Mouse (Mus musculus): ENCODE results near the gene Gripap1. TPM values are rescaled to one million over a fixed set of nuclear protein-coding genes. Genes with fewer than 3 reads are reported as not detected.
"Not testable (repeated sequence)": the region's sequence is repeated elsewhere in the genome, so short reads cannot be mapped to it uniquely, and the experiment has no call there.

Gripap1 gene
- polyA plus RNA-seq, 1 experiment from 2014 or later = 78.8 TPM

GRCm38 (mm10) chrX:7793361-7793760, 3.8 kb downstream of the Gripap1 start:
- Histone ChIP-seq H3K4me2 (no peak overlapping the region), H3K27ac (no peak overlapping the region), H3K4me1 (peaks cover 9% of the 10 kb centered on the region), H3K4me3 (no peak overlapping the region), H3K9ac (no peak overlapping the region), H3K27me3 (replicated peaks) (no peaks in the 10 kb centered on the region), H3K36me3 (replicated peaks) (no peaks in the 10 kb centered on the region), H3K9me3 (no peaks in the 10 kb centered on the region)
- ATAC-seq (replicated peaks) = no peak
- WGBS = 56% methylated on average over 3 of the region's 3 CpGs

GRCm38 (mm10) chrX:7795016-7795415, 5.5 kb downstream of the Gripap1 start:
- Histone ChIP-seq H3K36me3 (replicated peaks) (no peaks in the 10 kb centered on the region; the same call in 1 of the 2 replicates), H3K4me2 (no peak overlapping the region), H3K9ac (no peak overlapping the region), H3K4me3 (no peak overlapping the region), H3K4me1 (peaks cover 9% of the 10 kb centered on the region), H3K27ac (no peak overlapping the region), H3K9me3 (no peaks in the 10 kb centered on the region), H3K27me3 (replicated peaks) (no peaks in the 10 kb centered on the region)
- WGBS = 38% methylated on average over 7 of the region's 7 CpGs
- no peak for ATAC-seq (replicated peaks)

DNA sequence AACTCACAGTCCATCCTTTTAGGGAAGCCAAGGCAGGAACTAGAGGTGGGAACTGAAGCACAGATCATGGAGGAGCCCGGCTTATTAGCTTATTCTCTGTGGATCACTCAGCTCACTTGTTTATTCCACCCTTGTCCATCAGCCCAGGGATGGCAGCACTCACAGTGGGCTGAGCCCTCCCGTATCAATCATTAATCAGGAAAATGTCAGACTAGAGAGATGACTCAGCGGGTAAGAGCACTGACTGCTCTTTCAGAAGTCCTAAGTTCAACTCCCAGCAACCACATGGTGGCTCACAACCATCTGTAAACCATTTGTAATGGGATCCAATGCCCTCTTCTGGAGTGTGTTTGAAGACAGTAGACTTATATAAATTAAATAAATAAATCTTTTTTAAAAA, 7.8 kb downstream of the Gripap1 start:
- no peak for ATAC-seq (replicated peaks)
- no peaks in the 10 kb centered on the region for H3K9me3 ChIP-seq
- WGBS = 87% methylated on average over 3 of the region's 3 CpGs
- H3K27me3 ChIP-seq (replicated peaks) = no peaks in the 10 kb centered on the region
- H3K9ac ChIP-seq = no peak overlapping the region
- no peaks in the 10 kb centered on the region for H3K4me1 ChIP-seq
- no peak overlapping the region for H3K27ac ChIP-seq
- H3K4me3 ChIP-seq = no peak overlapping the region
- H3K4me2 ChIP-seq = no peak overlapping the region
- no peaks in the 10 kb centered on the region; the same call in 1 of the 2 replicates for H3K36me3 ChIP-seq (replicated peaks)

GRCm38 (mm10) chrX:7802157-7802556, 12.6 kb downstream of the Gripap1 start:
- not testable (repeated sequence) for H3K4me3 ChIP-seq; H3K27me3 ChIP-seq (replicated peaks); H3K9me3 ChIP-seq; H3K36me3 ChIP-seq (replicated peaks); ATAC-seq (replicated peaks); H3K9ac ChIP-seq; H3K4me1 ChIP-seq; H3K4me2 ChIP-seq; H3K27ac ChIP-seq
- WGBS = 93% methylated on average over 2 of the region's 2 CpGs

DNA sequence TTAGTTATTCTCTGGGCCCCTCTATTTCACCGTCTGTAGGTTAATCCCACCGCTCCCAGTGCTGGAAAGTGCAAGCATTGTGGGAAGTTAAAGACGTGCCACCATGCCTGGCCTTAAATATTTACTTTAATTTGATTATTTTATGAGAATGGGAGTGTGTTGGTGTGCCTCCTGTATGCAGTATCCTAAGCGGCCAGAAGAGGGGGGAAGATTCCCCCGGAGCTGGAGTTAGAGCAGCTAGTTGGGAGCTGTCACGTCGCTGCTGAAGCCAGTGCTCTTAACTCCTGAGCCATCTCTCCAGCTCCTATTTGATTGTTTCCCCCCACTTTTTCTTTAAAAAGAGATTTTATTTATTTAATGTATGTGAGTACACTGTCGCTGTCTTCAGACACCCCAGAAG, 25.5 kb downstream of the Gripap1 start:
- not testable (repeated sequence) for H3K9me3 ChIP-seq; H3K9ac ChIP-seq; H3K4me3 ChIP-seq; ATAC-seq (replicated peaks); H3K27me3 ChIP-seq (replicated peaks); H3K4me1 ChIP-seq; H3K27ac ChIP-seq; H3K36me3 ChIP-seq (replicated peaks); H3K4me2 ChIP-seq
- WGBS = 55% methylated on average over 8 of the region's 8 CpGs

GRCm38 (mm10) chrX:7821865-7822779, 32.6 kb downstream of the Gripap1 start, which contains the start of gene Kcnd1:
TSS of gene Kcnd1 (plus strand) at chrX:7822289.
- 23% methylated on average over 22 of the region's 24 CpGs for WGBS
- Histone ChIP-seq H3K27ac (no peak within 1 kb of the TSS), H3K36me3 (replicated peaks) (no peaks in the 10 kb centered on the region; the same call in 1 of the 2 replicates), H3K4me2 (peak within 1 kb of the TSS; percentile 58), H3K27me3 (replicated peaks) (no peaks in the 10 kb centered on the region), H3K9ac (peak within 1 kb of the TSS; percentile 42), H3K9me3 (no peaks in the 10 kb centered on the region), H3K4me1 (peaks cover 4% of the 10 kb centered on the region; the same call in 1 of the 2 replicates), H3K4me3 (peak within 1 kb of the TSS; percentile 40)
- ATAC-seq (replicated peaks) = peak; percentile 75

- no peaks in the 10 kb centered on the region for H3K4me1 ChIP-seq
- no peak for ATAC-seq (replicated peaks)
- H3K27me3 ChIP-seq (replicated peaks) = no peaks in the 10 kb centered on the region
- H3K4me2 ChIP-seq = no peak overlapping the region
- H3K4me3 ChIP-seq = no peak overlapping the region
- H3K9ac ChIP-seq = no peak overlapping the region
- H3K36me3 ChIP-seq (replicated peaks) = no peaks in the 10 kb centered on the region
- WGBS = 60% methylated on average over 1 of the region's 1 CpGs
- H3K27ac ChIP-seq = no peak overlapping the region
- no peaks in the 10 kb centered on the region for H3K9me3 ChIP-seq
These were observed 47.6 kb downstream of the Gripap1 start for GRCm38 (mm10) chrX:7837146-7837545.

- H3K9ac ChIP-seq = no peak overlapping the region
- H3K4me1 ChIP-seq = peaks cover 28% of the 10 kb centered on the region
- H3K27me3 ChIP-seq (replicated peaks) = no peaks in the 10 kb centered on the region
- H3K9me3 ChIP-seq = no peaks in the 10 kb centered on the region
- no peaks in the 10 kb centered on the region for H3K36me3 ChIP-seq (replicated peaks)
- H3K4me2 ChIP-seq = peak overlapping the region; percentile 64
- H3K27ac ChIP-seq = no peak overlapping the region; the same call in none of the 2 replicates
- no peak for ATAC-seq (replicated peaks)
- H3K4me3 ChIP-seq = peak overlapping the region; percentile 77
- WGBS = 22% methylated on average over 7 of the region's 7 CpGs
These were observed 51.2 kb downstream of the Gripap1 start for GRCm38 (mm10) chrX:7840842-7841162.

- H3K4me2 ChIP-seq = peak within 1 kb of the TSS; percentile 64
- 18% methylated on average over 73 of the region's 74 CpGs for WGBS
- H3K27ac ChIP-seq = peak within 1 kb of the TSS; percentile 91
- ATAC-seq (replicated peaks) = peak; percentile 98
- no peaks in the 10 kb centered on the region for H3K36me3 ChIP-seq (replicated peaks)
- peak within 1 kb of the TSS; percentile 75 for H3K9ac ChIP-seq
- peak within 1 kb of the TSS; percentile 77 for H3K4me3 ChIP-seq
- no peaks in the 10 kb centered on the region for H3K27me3 ChIP-seq (replicated peaks)
- peaks cover 30% of the 10 kb centered on the region for H3K4me1 ChIP-seq
- no peaks in the 10 kb centered on the region for H3K9me3 ChIP-seq
These were observed 51.9 kb downstream of the Gripap1 start, which contains the start of gene Otud5 for GRCm38 (mm10) chrX:7841163-7842162. TSS of gene Otud5 (plus strand) at chrX:7841364.

DNA sequence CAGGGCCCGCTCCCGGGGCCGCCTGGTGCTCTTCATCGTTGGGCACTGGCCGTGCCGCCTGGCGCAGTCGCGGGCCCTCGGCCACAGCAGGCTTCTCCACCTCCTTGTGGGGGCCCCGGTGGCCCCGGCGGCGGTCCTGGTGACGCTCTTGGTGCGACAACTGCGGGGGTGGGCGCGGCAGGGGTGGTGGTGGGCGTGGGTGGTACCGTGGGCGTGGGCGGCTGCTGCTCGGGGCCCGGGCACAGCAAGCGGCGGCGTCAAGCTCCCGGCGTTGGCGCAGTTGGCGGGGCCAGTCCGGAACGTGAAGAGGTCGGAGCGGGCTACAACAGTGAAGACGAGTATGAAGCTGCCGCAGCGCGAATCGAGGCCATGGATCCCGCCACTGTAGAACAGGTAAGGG, 52.8 kb downstream of the Gripap1 start:
- Histone ChIP-seq H3K4me1 (peaks cover 30% of the 10 kb centered on the region), H3K4me3 (peak overlapping the region; percentile 77), H3K9ac (peak overlapping the region; percentile 75), H3K9me3 (no peaks in the 10 kb centered on the region), H3K27me3 (replicated peaks) (no peaks in the 10 kb centered on the region), H3K4me2 (peak overlapping the region; percentile 64), H3K27ac (peak overlapping the region; percentile 91), H3K36me3 (replicated peaks) (no peaks in the 10 kb centered on the region)
- ATAC-seq (replicated peaks) = no peak
- 14% methylated on average over 41 of the region's 42 CpGs for WGBS

DNA sequence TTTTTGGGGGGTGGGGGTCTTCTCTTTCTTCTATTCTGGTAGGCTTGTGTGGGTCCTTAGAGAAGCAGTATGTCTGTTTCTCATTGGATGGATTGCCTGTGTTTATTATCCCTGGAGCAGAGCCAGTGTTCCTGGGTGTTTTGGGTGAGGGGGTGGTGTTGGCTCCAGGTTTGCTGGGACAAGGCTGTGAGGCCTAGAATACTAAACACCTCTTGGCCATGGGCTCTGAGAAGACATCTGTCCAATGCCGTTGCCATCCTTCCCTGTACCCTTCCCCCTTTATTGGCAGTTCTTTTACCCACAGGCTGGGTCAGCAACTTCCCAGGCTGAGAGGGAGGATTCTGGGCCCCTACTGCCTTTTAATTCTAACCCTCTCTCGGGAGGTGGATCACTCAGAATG, 58.3 kb downstream of the Gripap1 start:
- Histone ChIP-seq H3K9ac (no peak overlapping the region), H3K4me3 (no peak overlapping the region), H3K4me2 (no peak overlapping the region), H3K27me3 (replicated peaks) (no peaks in the 10 kb centered on the region), H3K36me3 (replicated peaks) (no peaks in the 10 kb centered on the region), H3K4me1 (peaks cover 28% of the 10 kb centered on the region), H3K27ac (no peak overlapping the region), H3K9me3 (no peaks in the 10 kb centered on the region)
- no peak for ATAC-seq (replicated peaks)
- 67% methylated on average over 2 of the region's 2 CpGs for WGBS

- no peaks in the 10 kb centered on the region for H3K36me3 ChIP-seq (replicated peaks)
- WGBS = 45% methylated on average over 2 of the region's 2 CpGs
- H3K4me1 ChIP-seq = no peaks in the 10 kb centered on the region
These were observed 65.0 kb downstream of the Gripap1 start for GRCm38 (mm10) chrX:7854578-7854977.

More at GRCm38 (mm10) chrX:7854578-7854977, 65.0 kb downstream of the Gripap1 start:
- Histone ChIP-seq H3K9ac (no peak overlapping the region), H3K27ac (no peak overlapping the region), H3K9me3 (no peaks in the 10 kb centered on the region), H3K4me2 (no peak overlapping the region), H3K27me3 (replicated peaks) (no peaks in the 10 kb centered on the region), H3K4me3 (no peak overlapping the region)
- ATAC-seq (replicated peaks) = no peak

Data from midbrain, embryonic 15.5 days (tissue).